Mouse (Mus musculus) MEL (cell line): Measurements from ENCODE around the gene Vmn2r94. TPM values are rescaled to one million over a fixed set of nuclear protein-coding genes. Genes with fewer than 3 reads are reported as not detected.

Source experiments
- DNase-seq: peaks from one replicate; pipeline ENCODE4 v3.0.0; 2011; ENCODE audit warnings: low read depth, low spot score
- H3K27ac ChIP-seq: 2 replicates; pipeline ENCODE4 v1.5.1; 2012; ENCODE audit warnings: low read depth, mild to moderate bottlenecking, control low read depth, low read length, moderate library complexity; ENCODE audit not compliant: control insufficient read depth
- H3K27me3 ChIP-seq, 2 experiments: fragments of 150-350 bp in 1 of 2; sonication (generic) in 1 of 2; 2 replicates each; pipeline ENCODE4 v1.6.1; 2012; ENCODE audit warnings: low read length in 2 of 2, mild to moderate bottlenecking in 2 of 2, improper control_type of control experiment in 1 of 2, moderate library complexity in 1 of 2; ENCODE audit not compliant: insufficient read depth in 2 of 2, control insufficient read depth in 1 of 2
- H3K36me3 ChIP-seq, 2 experiments: 2 replicates each; pipeline ENCODE4 v1.6.1; 2012 to 2014; ENCODE audit warnings: low read length in 2 of 2, improper control_type of control experiment in 1 of 2, inconsistent platforms in 1 of 2, mild to moderate bottlenecking in 1 of 2; ENCODE audit not compliant: insufficient read depth in 2 of 2, control insufficient read depth in 1 of 2
- H3K4me1 ChIP-seq, 2 experiments: fragments of 150-350 bp in 1 of 2; sonication (generic) in 1 of 2; 2 replicates each; pipeline ENCODE4 v1.6.1; 2012; ENCODE audit warnings: low read length in 2 of 2, improper control_type of control experiment in 1 of 2, mild to moderate bottlenecking in 1 of 2; ENCODE audit not compliant: insufficient read depth in 2 of 2, control insufficient read depth in 1 of 2
- H3K4me3 ChIP-seq, 2 experiments: fragments of 150-350 bp in 1 of 2; sonication (generic) in 1 of 2; 2 replicates each; pipeline ENCODE4 v1.5.1; 2012; ENCODE audit warnings: low read depth in 2 of 2, low read length in 2 of 2, mild to moderate bottlenecking in 2 of 2, moderate library complexity in 2 of 2, control low read depth in 1 of 2, improper control_type of control experiment in 1 of 2; ENCODE audit not compliant: control insufficient read depth in 1 of 2, insufficient read depth in 1 of 2
- H3K79me2 ChIP-seq: 2 replicates; pipeline ENCODE4 v1.6.1; 2012; ENCODE audit warnings: mild to moderate bottlenecking, low read length, moderate library complexity; ENCODE audit not compliant: control insufficient read depth, poor library complexity, insufficient read depth
- H3K9ac ChIP-seq: 2 replicates; pipeline ENCODE4 v1.6.1; 2012; ENCODE audit warnings: low read depth, mild to moderate bottlenecking, control low read depth, low read length, moderate library complexity; ENCODE audit not compliant: control insufficient read depth, poor library complexity, severe bottlenecking
- H3K9me3 ChIP-seq: fragments of 150-350 bp; sonication (generic); replicated peaks from 2 replicates; pipeline ENCODE4 v1.6.1; 2012; ENCODE audit warnings: mild to moderate bottlenecking, low read length, improper control_type of control experiment, moderate library complexity; ENCODE audit not compliant: insufficient read depth
- CHD1 ChIP-seq: IDR thresholded peaks from 2 replicates; pipeline ENCODE4 v1.6.1; 2012; ENCODE audit warnings: low read depth, mild to moderate bottlenecking, inconsistent platforms, low read length, improper control_type of control experiment
- ELF1 ChIP-seq: IDR thresholded peaks from 2 replicates; pipeline ENCODE4 v1.6.1; 2014; ENCODE audit warnings: low read depth, mild to moderate bottlenecking, inconsistent platforms, low read length, improper control_type of control experiment, moderate library complexity
- EP300 ChIP-seq, 2 experiments: IDR thresholded peaks; 2 replicates each; pipeline ENCODE4 v1.6.1; 2011; ENCODE audit warnings: improper control_type of control experiment in 2 of 2, low read length in 2 of 2, low read depth in 1 of 2, mild to moderate bottlenecking in 1 of 2
- GATA1 ChIP-seq: IDR thresholded peaks from 2 replicates; pipeline ENCODE4 v1.6.1; 2011; ENCODE audit warnings: low read depth, low read length, improper control_type of control experiment
- JUND ChIP-seq: IDR thresholded peaks from 2 replicates; pipeline ENCODE4 v1.6.1; 2011; ENCODE audit warnings: low read depth, mild to moderate bottlenecking, improper control_type of control experiment, low read length
- MAZ ChIP-seq: IDR thresholded peaks from 2 replicates; pipeline ENCODE4 v1.6.1; 2012; ENCODE audit warnings: low read depth, mild to moderate bottlenecking, inconsistent platforms, low read length, improper control_type of control experiment
- MEF2A ChIP-seq: IDR thresholded peaks from 2 replicates; pipeline ENCODE4 v1.6.1; 2014; ENCODE audit warnings: low read depth, mild to moderate bottlenecking, inconsistent platforms, low read length, improper control_type of control experiment; ENCODE audit not compliant: poor library complexity, insufficient replicate concordance, severe bottlenecking; ENCODE audit errors: extremely low read depth
- MXI1 ChIP-seq: IDR thresholded peaks from 2 replicates; pipeline ENCODE4 v1.6.1; 2011; ENCODE audit warnings: mild to moderate bottlenecking, low read depth, low read length, improper control_type of control experiment
- MYC ChIP-seq: IDR thresholded peaks from 2 replicates; pipeline ENCODE4 v1.6.1; 2011; ENCODE audit warnings: low read depth, mild to moderate bottlenecking, low read length, improper control_type of control experiment, moderate library complexity
- POLR2A ChIP-seq, 2 experiments: IDR thresholded peaks; 2 replicates each; pipeline ENCODE4 v1.6.1; 2011 to 2012; ENCODE audit warnings: low read length in 2 of 2, mild to moderate bottlenecking in 2 of 2, control low read depth in 1 of 2, improper control_type of control experiment in 1 of 2, low read depth in 1 of 2, moderate library complexity in 1 of 2; ENCODE audit not compliant: control insufficient read depth in 1 of 2, insufficient read depth in 1 of 2, poor library complexity in 1 of 2
- POLR2AphosphoS2 ChIP-seq: IDR thresholded peaks from 2 replicates; pipeline ENCODE4 v1.6.1; 2011; ENCODE audit warnings: low read length, improper control_type of control experiment
- SIN3A ChIP-seq: IDR thresholded peaks from 2 replicates; pipeline ENCODE4 v1.6.1; 2012; ENCODE audit warnings: low read length, improper control_type of control experiment, inconsistent platforms
- SMC3 ChIP-seq: IDR thresholded peaks from 2 replicates; pipeline ENCODE4 v1.6.1; 2011; ENCODE audit warnings: low read depth, low read length, improper control_type of control experiment
- TAL1 ChIP-seq: IDR thresholded peaks from 2 replicates; pipeline ENCODE4 v1.6.1; 2012; ENCODE audit warnings: mild to moderate bottlenecking, inconsistent platforms, low read length, moderate library complexity, mixed read lengths
- TCF12 ChIP-seq: IDR thresholded peaks from 2 replicates; pipeline ENCODE4 v1.6.1; 2014; ENCODE audit warnings: low read depth, mild to moderate bottlenecking, inconsistent platforms, low read length, improper control_type of control experiment, moderate library complexity
- ZKSCAN1 ChIP-seq: IDR thresholded peaks from 2 replicates; pipeline ENCODE4 v1.6.1; 2012; ENCODE audit warnings: low read depth, mild to moderate bottlenecking, inconsistent platforms, low read length, improper control_type of control experiment, moderate library complexity
- ZNF384 ChIP-seq: IDR thresholded peaks from 2 replicates; pipeline ENCODE4 v1.6.1; 2012; ENCODE audit warnings: low read depth, mild to moderate bottlenecking, inconsistent platforms, low read length, improper control_type of control experiment
- polyA plus RNA-seq, 2 experiments: library from polyadenylated mRNA; stranded (reverse) in 1 of 2; unstranded in 1 of 2; fragments of >175 nt in 1 of 2; fragments of >200 nt in 1 of 2; gene quantifications; 2 replicates each; pipeline versions ENCODE4 v1.2.1 to v1.2.4; 2012; ENCODE audit warnings: low replicate concordance in 2 of 2, low read depth in 1 of 2; ENCODE audit not compliant: insufficient read length in 2 of 2, insufficient read depth in 1 of 2, missing spikeins in 1 of 2
- total RNA-seq: library from RNA; depleted of rRNA; stranded (reverse); fragments of 300-350 nt; gene quantifications from 2 replicates; pipeline ENCODE4 v1.2.3, GENCODE M21; 2012

Vmn2r94 gene
- total and polyA plus RNA-seq, 3 experiments: under 0.01 TPM; not detected in 2

GRCm38 (mm10) chr17:18236931-18237330, 40.6 kb downstream of the Vmn2r94 start:
- H3K79me2 ChIP-seq: no peaks in the 10 kb centered on the region
- H3K27ac ChIP-seq: no peak overlapping the region
- no peak overlapping the region for H3K9ac ChIP-seq
- TF ChIP-seq JUND: no peak
- no peak for TF ChIP-seq EP300 (IDR thresholded peaks at IDR 0.05; ENCODE audit: low read depth in 1 of 2, low read length in 2 of 2)
- TF ChIP-seq MXI1: no peak
- TF ChIP-seq TCF12: no peak
- TF ChIP-seq ZKSCAN1: no peak
- H3K9me3 ChIP-seq: no peaks in the 10 kb centered on the region
- H3K36me3 ChIP-seq: no peaks in the 10 kb centered on the region
- no peak overlapping the region for H3K4me3 ChIP-seq
- no peaks in the 10 kb centered on the region for H3K27me3 ChIP-seq
- H3K4me1 ChIP-seq: no peaks in the 10 kb centered on the region
- no peak for DNase-seq

- TF ChIP-seq POLR2A (IDR thresholded peaks at IDR 0.05; ENCODE audit: control insufficient read depth in 1 of 2, insufficient read depth in 1 of 2, low read depth in 1 of 2, low read length in 2 of 2, poor library complexity in 1 of 2) (no peak), GATA1 (no peak), MEF2A (no peak), POLR2AphosphoS2 (no peak), EP300 (IDR thresholded peaks at IDR 0.05; ENCODE audit: low read depth in 1 of 2, low read length in 2 of 2) (no peak), ZNF384 (no peak), SMC3 (no peak), CHD1 (no peak), MYC (no peak), SIN3A (no peak), TAL1 (no peak), JUND (no peak), MAZ (no peak), ELF1 (no peak)
- H3K27ac ChIP-seq: no peak overlapping the region
These were observed 45.6 kb downstream of the Vmn2r94 start for GRCm38 (mm10) chr17:18231996-18232395.

More at GRCm38 (mm10) chr17:18231996-18232395, 45.6 kb downstream of the Vmn2r94 start:
- Histone ChIP-seq H3K4me3 (no peak overlapping the region), H3K36me3 (no peaks in the 10 kb centered on the region), H3K9ac (no peak overlapping the region), H3K27me3 (no peaks in the 10 kb centered on the region), H3K4me1 (no peaks in the 10 kb centered on the region), H3K79me2 (no peaks in the 10 kb centered on the region), H3K9me3 (no peaks in the 10 kb centered on the region)
- no peak for DNase-seq
